Mouse (Mus musculus) effector memory CD4-positive, alpha-beta T cell, adult 7 months (primary cell): ENCODE results near the gene Ylpm1. TPM values are rescaled to one million over a fixed set of nuclear protein-coding genes. Genes with fewer than 3 reads are reported as not detected.

Experiments
- polyA plus RNA-seq: library from polyadenylated mRNA; unstranded; fragments of 100-300 nt; shearing (Covaris generic); gene quantifications from one replicate; pipeline ENCODE4 v1.2.1, GENCODE M21; 2017

The Ylpm1 gene
- 24.0 TPM for polyA plus RNA-seq

DNA sequence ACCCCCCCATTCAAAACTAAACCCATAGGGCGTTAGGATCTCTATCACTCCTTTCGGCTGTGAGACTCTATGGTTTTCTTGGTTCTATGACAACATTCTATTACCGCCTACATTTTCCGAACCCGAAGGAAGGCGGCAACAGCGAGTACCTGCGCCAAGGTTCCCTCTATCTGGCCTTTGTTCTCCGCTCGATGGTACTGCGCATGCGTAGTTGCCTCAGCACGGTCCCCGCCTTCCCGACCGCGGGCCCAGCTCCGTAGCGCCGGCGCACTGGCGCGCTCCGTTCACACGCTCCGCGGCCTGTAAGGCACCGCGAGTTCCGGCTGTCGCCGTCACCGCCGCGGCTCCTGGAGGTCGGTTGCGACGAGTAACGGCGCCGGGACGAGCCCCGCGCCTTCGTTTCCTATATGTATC lies at the start of gene Ylpm1:
Gene Ylpm1 (plus strand): TSS at position 239 of the 414 bp plus-strand sequence.

DNA sequence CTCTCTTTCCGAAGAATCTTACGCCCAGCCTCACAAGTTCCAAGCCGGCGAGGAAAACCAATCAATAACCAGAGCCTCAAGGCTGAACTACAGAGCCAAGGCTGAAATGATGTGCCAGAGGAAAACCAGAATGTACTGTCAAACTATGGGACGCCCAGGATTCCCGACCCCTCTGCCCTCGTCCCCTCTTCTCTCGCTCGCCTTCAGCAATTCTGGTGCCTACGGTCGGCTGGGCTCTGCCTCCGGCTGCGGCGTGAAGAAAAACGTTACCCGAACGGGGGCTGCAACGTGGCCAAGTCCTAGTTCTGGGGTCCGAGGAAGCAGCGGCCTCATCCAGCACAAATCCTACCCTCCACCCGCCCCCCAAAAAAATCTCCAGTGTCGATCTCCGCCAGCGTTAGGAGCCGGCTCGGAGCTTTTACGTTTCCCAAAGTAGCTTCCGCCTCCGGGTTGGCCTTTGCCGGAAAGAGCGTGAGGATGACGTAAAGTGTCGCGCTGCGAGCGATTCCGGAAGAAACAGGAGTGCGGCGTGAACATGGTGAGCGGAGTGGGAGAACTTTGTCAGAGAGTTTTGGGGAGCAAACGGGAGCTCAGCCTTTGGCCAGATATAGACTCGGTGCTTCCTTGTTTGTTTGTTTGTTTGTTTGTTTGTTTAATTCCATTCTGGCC lies 25.6 kb upstream of the Ylpm1 start, which contains the start of the genes Fcf1 and Arel1:
Gene Fcf1 (plus strand): TSS at position 470 of the 669 bp plus-strand sequence.
Gene Arel1 (minus strand): TSS at position 473 of the 669 bp plus-strand sequence.

DNA sequence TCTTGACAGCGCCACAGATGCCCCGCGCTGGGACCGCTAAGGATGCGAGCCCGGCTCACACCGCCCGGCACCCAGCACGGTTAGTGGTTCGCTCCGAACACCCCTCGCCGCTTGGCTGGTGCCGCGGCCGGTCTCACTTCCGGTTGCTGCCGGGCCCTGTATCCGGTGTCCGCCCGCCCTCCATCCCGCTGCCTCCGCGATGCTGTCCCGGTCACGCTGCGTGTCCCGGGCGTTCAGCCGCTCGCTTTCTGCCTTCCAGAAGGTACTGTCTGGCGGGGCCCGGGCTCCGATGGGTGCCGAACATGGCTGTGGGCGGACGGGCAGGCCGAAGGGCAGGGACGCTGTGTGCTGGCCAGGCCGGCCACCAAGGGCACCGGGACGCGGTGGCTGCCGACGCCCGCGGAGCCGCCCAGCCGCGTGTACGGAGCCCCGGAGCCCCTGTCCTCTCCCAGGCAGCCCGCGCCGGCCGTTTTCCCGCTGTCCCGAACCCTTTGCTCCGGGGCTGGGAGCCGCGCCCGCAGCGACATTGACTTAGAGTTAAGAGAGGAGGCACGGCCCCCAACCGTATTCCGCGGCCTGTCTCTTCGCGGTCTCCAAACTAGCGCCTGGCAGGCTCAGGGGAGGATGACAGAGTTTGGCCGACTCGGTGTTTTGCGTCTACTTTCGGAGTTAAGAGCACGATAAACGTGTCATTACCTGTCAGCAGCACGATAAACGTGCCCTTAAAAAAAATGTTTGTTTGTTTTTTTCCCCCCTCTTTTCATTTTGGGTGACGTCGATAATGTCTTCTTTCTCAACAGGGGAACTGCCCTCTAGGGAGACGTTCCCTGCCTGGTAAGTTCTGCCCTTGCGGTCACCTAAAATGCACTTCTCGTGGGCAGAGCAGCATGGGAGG lies 114.8 kb downstream of the Ylpm1 start, which contains the start of the genes Prox2 and Dlst:
Gene Prox2 (minus strand): TSS at position 62 of the 895 bp plus-strand sequence.
Gene Dlst (plus strand): TSS at position 136 of the 895 bp plus-strand sequence.

Other genes with a start within 250 kb of the Ylpm1 start
- gene Npc2, start 223.2 kb upstream of the Ylpm1 start, polyA plus RNA-seq, result 80.8 TPM
- gene Isca2, start 223.1 kb upstream of the Ylpm1 start, polyA plus RNA-seq, result 83.6 TPM
- gene Ltbp2, start 119.8 kb upstream of the Ylpm1 start, polyA plus RNA-seq, result 0.28 TPM
- gene Fcf1, start 25.4 kb upstream of the Ylpm1 start, polyA plus RNA-seq, result 112 TPM
- 17.0 TPM for gene Arel1, start 25.4 kb upstream of the Ylpm1 start, polyA plus RNA-seq
- gene Prox2, start 114.4 kb downstream of the Ylpm1 start, polyA plus RNA-seq, result 5.3 TPM
- 91.3 TPM for gene Dlst, start 114.5 kb downstream of the Ylpm1 start, polyA plus RNA-seq
- gene Rps6kl1, start 154.9 kb downstream of the Ylpm1 start, polyA plus RNA-seq, result 0.76 TPM
- not detected for gene Pgf, start 181.5 kb downstream of the Ylpm1 start, polyA plus RNA-seq
- 78.2 TPM for gene Eif2b2, start 223.2 kb downstream of the Ylpm1 start, polyA plus RNA-seq